Mouse (Mus musculus): Measurements from ENCODE around the gene Emg1. TPM values are rescaled to one million over a fixed set of nuclear protein-coding genes. Genes with fewer than 3 reads are reported as not detected.

Emg1 gene
- polyA plus RNA-seq, 1 experiment, result 149 TPM

DNA sequence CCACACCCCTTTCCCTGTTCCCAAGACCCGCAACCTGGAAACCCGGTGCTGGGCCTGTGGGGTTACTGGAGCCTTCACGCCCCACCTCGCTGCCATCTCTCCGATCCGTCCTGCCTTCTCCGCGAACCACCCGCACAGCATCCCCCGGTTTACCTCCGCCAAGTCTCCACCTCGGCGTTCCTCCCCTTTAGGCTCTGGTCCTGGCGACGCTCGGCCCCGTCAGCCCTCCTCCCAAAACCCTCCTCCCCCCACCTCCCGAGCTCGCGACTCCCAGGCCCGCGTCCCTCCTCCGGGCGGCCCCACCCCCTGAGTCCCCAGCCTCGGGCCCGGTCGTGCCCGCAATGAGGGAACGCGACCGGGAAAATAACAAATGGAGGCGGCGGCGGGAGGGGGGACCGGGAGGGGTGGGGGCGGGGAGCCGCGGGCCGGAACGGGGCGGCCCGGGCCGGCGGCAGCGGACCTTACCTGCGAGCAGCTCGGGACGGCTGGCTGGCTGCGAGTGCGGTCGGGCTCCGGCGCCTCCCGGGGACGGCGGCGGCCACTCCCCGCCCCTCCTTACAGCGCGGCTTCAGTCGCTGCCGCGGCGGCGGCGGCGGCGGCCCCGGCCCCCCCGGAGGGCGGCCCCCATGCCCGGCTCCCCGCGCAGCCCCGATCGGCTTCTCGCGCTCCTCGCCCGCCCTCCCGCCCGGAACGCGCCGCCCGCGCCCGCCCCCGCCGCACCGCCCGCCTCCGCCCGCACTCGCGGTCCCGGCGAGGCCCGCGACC is 44.0 kb upstream of the Emg1 start, which contains the start of the genes Gm45234 and Atn1:
Gm45234 (minus strand) TSS at position 191 of the 765 bp plus-strand sequence.
Atn1 (minus strand) TSS at position 694 of the 765 bp plus-strand sequence.
- no peak for TF ChIP-seq POLR2A (IDR thresholded peaks at IDR 0.05; ENCODE audit: borderline replicate concordance, control insufficient read depth, low read depth, low read length)
- no peak for TF ChIP-seq CTCF (IDR thresholded peaks at IDR 0.05; ENCODE audit: control insufficient read depth, insufficient read depth, low read length)
- Histone ChIP-seq H3K27ac (ENCODE audit: control insufficient read depth, insufficient read depth, low read depth, low read length, poor library complexity) (peak within 1 kb of the TSS; percentile 77), H3K4me3 (replicated peaks; ENCODE audit: control insufficient read depth, low read depth, low read length) (peak within 1 kb of the TSS; percentile 79), H3K4me1 (ENCODE audit: control insufficient read depth, insufficient read depth, low read length) (no peaks in the 10 kb centered on the region)
- 1% methylated on average over 99 of the region's 100 CpGs for WGBS

DNA sequence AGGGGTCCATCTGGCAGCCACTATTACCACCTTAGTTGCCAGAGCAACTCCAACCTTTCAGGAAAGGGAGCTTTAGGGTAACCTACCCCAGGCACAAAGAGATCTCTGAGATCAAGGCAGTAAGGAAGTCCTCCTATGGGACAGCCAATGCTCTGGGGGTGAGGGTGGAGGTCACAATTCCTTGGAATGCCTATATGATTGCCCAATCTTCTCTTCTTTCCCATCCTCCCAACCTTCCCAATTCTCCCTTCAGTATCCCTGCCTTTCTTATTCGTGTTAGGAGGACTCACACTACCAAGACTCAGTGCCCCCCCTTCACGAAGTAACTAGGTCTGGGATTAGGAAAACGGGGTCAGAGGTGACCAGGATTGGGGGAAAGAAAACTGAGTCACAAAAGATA is 43.3 kb upstream of the Emg1 start:
- Histone ChIP-seq H3K4me3 (replicated peaks; ENCODE audit: control insufficient read depth, low read depth, low read length) (peak overlapping the region; percentile 79), H3K4me1 (ENCODE audit: control insufficient read depth, insufficient read depth, low read length) (no peaks in the 10 kb centered on the region), H3K27ac (ENCODE audit: control insufficient read depth, insufficient read depth, low read depth, low read length, poor library complexity) (no peak overlapping the region)
- TF ChIP-seq POLR2A (IDR thresholded peaks at IDR 0.05; ENCODE audit: borderline replicate concordance, control insufficient read depth, low read depth, low read length) (no peak), CTCF (IDR thresholded peaks at IDR 0.05; ENCODE audit: control insufficient read depth, insufficient read depth, low read length) (no peak)
- 27% methylated on average over 3 of the region's 3 CpGs for WGBS

DNA sequence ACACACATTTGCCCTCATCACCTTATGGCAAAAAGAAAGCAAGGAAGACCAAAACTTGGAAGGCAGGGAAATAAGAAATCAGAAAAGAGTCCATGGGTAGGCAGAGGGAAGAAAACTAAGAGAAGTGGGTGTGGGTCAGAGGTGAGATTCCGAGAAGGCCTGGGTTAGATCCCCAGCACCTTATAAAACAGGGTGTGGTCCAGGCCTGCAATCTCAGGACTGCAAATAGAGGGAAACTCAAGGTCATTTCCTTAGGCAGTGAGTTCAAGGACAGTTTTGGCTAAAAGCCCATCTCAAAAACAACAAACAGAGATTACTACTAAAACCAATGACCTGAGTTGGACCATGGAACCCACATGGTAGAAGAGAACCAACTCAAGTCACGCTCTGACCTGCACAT is 41.9 kb upstream of the Emg1 start:
- H3K27ac ChIP-seq (ENCODE audit: control insufficient read depth, insufficient read depth, low read depth, low read length, poor library complexity), result no peak overlapping the region
- TF ChIP-seq CTCF (IDR thresholded peaks at IDR 0.05; ENCODE audit: control insufficient read depth, insufficient read depth, low read length) (no peak), POLR2A (IDR thresholded peaks at IDR 0.05; ENCODE audit: borderline replicate concordance, control insufficient read depth, low read depth, low read length) (no peak)
- H3K4me1 ChIP-seq (ENCODE audit: control insufficient read depth, insufficient read depth, low read length), result no peaks in the 10 kb centered on the region
- no peak overlapping the region for H3K4me3 ChIP-seq (replicated peaks; ENCODE audit: control insufficient read depth, low read depth, low read length)
- 86% methylated on average over 2 of the region's 2 CpGs for WGBS

DNA sequence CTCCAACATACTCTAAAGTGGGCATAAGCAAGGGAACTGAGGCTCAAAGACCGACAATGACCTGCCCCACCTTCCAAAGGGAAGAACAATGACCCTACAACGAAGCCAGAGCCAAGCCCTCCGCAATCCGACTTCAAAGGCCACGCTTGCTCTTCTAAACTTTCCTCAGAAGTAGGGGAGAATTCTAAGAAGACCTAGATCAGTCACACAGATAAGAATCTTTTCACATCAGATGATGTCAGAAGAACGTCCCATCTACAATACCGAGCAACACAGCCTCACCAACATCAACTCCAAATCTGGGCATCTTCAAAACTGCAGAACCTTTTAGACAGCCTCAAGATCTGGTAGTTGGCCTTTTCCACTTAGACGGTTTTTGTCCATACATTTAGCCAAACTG is 38.4 kb upstream of the Emg1 start:
- H3K27ac ChIP-seq (ENCODE audit: control insufficient read depth, insufficient read depth, low read depth, low read length, poor library complexity), result no peak overlapping the region
- 82% methylated on average over 8 of the region's 8 CpGs for WGBS
- H3K4me1 ChIP-seq (ENCODE audit: control insufficient read depth, insufficient read depth, low read length), result no peaks in the 10 kb centered on the region; the same call in 1 of the 2 replicates
- H3K4me3 ChIP-seq (replicated peaks; ENCODE audit: control insufficient read depth, low read depth, low read length), result no peak overlapping the region
- TF ChIP-seq POLR2A (IDR thresholded peaks at IDR 0.05; ENCODE audit: borderline replicate concordance, control insufficient read depth, low read depth, low read length) (no peak), CTCF (IDR thresholded peaks at IDR 0.05; ENCODE audit: control insufficient read depth, insufficient read depth, low read length) (no peak)

DNA sequence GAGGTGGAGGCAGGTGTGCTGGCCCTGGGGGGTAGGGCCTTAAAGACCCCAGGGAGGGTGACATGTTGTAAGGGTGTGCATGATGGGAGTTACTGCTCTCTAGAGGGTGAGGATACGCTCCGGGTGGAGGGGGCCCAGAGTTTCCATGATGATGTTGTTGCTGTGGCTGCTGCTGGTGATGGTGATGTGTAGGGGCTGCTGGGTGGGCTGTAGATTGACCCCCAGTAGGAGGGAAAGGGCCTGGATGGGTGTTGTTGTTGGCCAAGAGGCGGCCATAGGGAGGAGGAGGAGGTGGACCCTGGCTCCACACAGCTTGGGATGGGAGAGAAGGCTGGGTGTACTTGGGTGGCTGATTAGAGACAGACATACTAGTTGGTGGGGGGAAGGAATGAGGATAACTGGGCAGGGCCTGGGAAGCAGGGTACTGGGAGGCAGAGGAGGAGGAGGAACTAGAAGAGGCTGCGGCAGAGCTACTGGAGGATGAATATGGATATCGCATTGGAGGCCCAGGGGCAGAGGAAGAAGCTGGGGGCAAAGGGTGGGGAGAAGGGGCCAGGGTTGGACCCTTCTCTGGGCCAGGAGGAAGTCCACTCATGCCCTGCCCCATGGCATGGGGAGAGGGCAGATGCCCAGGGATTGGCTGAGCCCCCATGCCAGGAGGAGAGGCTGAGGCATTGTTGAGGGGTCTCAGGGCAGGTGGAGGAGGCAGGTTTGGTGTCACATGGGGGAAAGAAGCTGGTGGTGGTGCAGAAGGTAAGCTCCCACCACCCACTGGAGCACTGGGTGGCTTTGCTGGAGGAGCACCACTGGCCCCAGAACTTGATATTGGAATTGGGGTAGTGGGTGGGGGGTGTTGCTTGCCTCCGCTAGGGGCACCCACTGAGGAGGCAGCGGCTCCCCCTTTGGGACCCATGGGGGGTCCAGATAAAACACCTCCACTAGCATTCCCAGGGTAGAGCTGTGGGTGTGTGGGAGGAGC is 35.0 kb upstream of the Emg1 start:
- Histone ChIP-seq H3K27ac (ENCODE audit: control insufficient read depth, insufficient read depth, low read depth, low read length, poor library complexity) (no peak overlapping the region), H3K4me3 (replicated peaks; ENCODE audit: control insufficient read depth, low read depth, low read length) (no peak overlapping the region), H3K4me1 (ENCODE audit: control insufficient read depth, insufficient read depth, low read length) (no peaks in the 10 kb centered on the region; the same call in 1 of the 2 replicates)
- TF ChIP-seq POLR2A (IDR thresholded peaks at IDR 0.05; ENCODE audit: borderline replicate concordance, control insufficient read depth, low read depth, low read length) (no peak), CTCF (IDR thresholded peaks at IDR 0.05; ENCODE audit: control insufficient read depth, insufficient read depth, low read length) (no peak)
- 89% methylated on average over 7 of the region's 7 CpGs for WGBS

DNA sequence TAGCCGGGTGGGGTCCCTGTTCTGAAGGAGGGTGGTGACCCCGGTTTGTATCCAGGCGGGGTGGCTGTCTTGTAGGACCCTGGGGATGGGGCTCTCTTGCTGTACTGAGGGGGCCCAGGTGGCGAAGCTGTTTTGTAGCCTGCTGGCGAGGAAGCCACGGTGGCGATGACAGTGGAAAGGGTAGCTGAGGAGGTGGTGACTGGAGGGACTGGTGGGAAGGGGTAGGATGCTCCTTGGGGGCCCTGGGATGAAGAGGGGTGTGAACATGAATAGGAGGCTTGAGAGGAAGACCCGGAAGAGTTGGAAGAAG is 34.3 kb upstream of the Emg1 start:
- 20% methylated on average over 8 of the region's 8 CpGs for WGBS
- Histone ChIP-seq H3K4me3 (replicated peaks; ENCODE audit: control insufficient read depth, low read depth, low read length) (peak overlapping the region; percentile 78), H3K4me1 (ENCODE audit: control insufficient read depth, insufficient read depth, low read length) (no peaks in the 10 kb centered on the region; the same call in 1 of the 2 replicates), H3K27ac (ENCODE audit: control insufficient read depth, insufficient read depth, low read depth, low read length, poor library complexity) (peak overlapping the region; percentile 90)
- TF ChIP-seq CTCF (IDR thresholded peaks at IDR 0.05; ENCODE audit: control insufficient read depth, insufficient read depth, low read length) (no peak), POLR2A (IDR thresholded peaks at IDR 0.05; ENCODE audit: borderline replicate concordance, control insufficient read depth, low read depth, low read length) (no peak)

DNA sequence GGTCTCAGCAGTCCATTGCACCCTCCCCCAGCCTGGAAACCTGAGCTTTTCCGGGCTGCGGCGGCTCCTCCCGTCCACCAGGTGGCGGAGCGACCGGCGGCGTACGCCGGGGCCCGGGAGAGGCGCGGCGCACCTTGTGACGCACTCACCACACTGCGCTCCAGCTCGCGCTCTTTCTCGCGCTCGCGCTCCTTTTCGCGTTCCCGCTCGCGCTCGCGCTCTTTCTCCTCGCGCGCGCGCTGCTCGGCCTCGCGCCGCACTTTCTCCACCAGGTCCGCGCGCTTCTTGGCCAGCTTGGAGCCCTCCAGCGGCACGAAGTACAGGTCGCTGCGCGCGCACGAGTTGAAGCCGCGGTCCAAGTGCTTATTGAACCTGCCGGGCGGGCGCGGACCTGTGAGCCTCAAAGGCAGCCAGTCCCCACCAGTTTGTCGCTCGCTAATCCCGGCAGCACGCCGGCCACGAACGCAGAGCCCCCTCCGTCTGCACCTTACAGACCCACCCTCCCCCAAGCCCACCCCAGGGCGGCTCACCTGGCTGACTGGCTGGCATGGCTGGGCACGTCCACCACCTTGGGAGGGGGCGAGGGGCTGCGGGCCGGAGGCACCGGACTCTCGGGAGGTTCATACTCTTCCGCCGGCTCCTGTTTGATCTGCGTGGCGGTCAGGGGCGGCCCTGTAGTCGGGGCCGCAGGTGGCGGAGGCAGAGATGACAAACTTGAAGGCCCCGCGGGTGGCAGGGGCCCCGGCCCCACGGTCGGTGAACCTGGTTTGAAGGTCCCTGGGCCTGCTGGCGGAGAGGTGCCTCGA is 33.7 kb upstream of the Emg1 start:
- peak overlapping the region; percentile 90 for H3K27ac ChIP-seq (ENCODE audit: control insufficient read depth, insufficient read depth, low read depth, low read length, poor library complexity)
- peak overlapping the region; percentile 78 for H3K4me3 ChIP-seq (replicated peaks; ENCODE audit: control insufficient read depth, low read depth, low read length)
- peak; percentile 68; the same call in 1 of the 2 replicates for TF ChIP-seq POLR2A (IDR thresholded peaks at IDR 0.05; ENCODE audit: borderline replicate concordance, control insufficient read depth, low read depth, low read length)
- TF ChIP-seq CTCF (IDR thresholded peaks at IDR 0.05; ENCODE audit: control insufficient read depth, insufficient read depth, low read length), result peak; percentile 66
- under 1% methylated on average over 85 of the region's 85 CpGs for WGBS
- H3K4me1 ChIP-seq (ENCODE audit: control insufficient read depth, insufficient read depth, low read length), result no peaks in the 10 kb centered on the region; the same call in 1 of the 2 replicates
